Mouse (Mus musculus): ENCODE measurements around the gene A1bg. TPM values are rescaled to one million over a fixed set of nuclear protein-coding genes. Genes with fewer than 3 reads are reported as not detected.

Gene A1bg
- polyA plus RNA-seq (2011; ENCODE audit: insufficient read depth, insufficient read length, low read depth, missing spikeins) = not detected in 2 replicates

GRCm38 (mm10) chr15:60922912-60923311 lies at the start of gene A1bg:
TSS of gene A1bg (minus strand) at chr15:60923012.
- Histone ChIP-seq H3K9me3 (replicated peaks; ENCODE audit: control insufficient read depth, insufficient read depth, low read length, poor library complexity, severe bottlenecking) (no peaks in the 10 kb centered on the region), H3K27ac (ENCODE audit: insufficient read depth, low read length) (no peak within 1 kb of the TSS), H3K27me3 (ENCODE audit: control insufficient read depth, insufficient read depth, low read length, poor library complexity, severe bottlenecking) (no peaks in the 10 kb centered on the region), H3K36me3 (ENCODE audit: control insufficient read depth, insufficient read depth, low read length, poor library complexity, severe bottlenecking) (no peaks in the 10 kb centered on the region), H3K4me3 (ENCODE audit: low read depth, low read length) (no peak within 1 kb of the TSS), H3K4me1 (ENCODE audit: control insufficient read depth, insufficient read depth, low read length) (no peaks in the 10 kb centered on the region), H3K9ac (ENCODE audit: low read depth, poor library complexity, severe bottlenecking) (no peak within 1 kb of the TSS)
- TF ChIP-seq CTCF (IDR thresholded peaks at IDR 0.05; ENCODE audit: low read depth, low read length) (no peak), EP300 (IDR thresholded peaks at IDR 0.05; ENCODE audit: insufficient read depth, low read depth, low read length) (no peak), POLR2A (IDR thresholded peaks at IDR 0.05; ENCODE audit: insufficient read depth, low read length) (no peak)

GRCm38 (mm10) chr15:60968549-60968861 lies 45.7 kb upstream of the A1bg start:
- Histone ChIP-seq H3K9me3 (replicated peaks; ENCODE audit: control insufficient read depth, insufficient read depth, low read length, poor library complexity, severe bottlenecking) (no peaks in the 10 kb centered on the region), H3K36me3 (ENCODE audit: control insufficient read depth, insufficient read depth, low read length, poor library complexity, severe bottlenecking) (no peaks in the 10 kb centered on the region), H3K27ac (ENCODE audit: insufficient read depth, low read length) (no peak overlapping the region), H3K4me1 (ENCODE audit: control insufficient read depth, insufficient read depth, low read length) (no peaks in the 10 kb centered on the region), H3K27me3 (ENCODE audit: control insufficient read depth, insufficient read depth, low read length, poor library complexity, severe bottlenecking) (no peaks in the 10 kb centered on the region), H3K9ac (ENCODE audit: low read depth, poor library complexity, severe bottlenecking) (no peak overlapping the region), H3K4me3 (ENCODE audit: low read depth, low read length) (no peak overlapping the region)
- TF ChIP-seq POLR2A (IDR thresholded peaks at IDR 0.05; ENCODE audit: insufficient read depth, low read length) = no peak
- no peak for TF ChIP-seq EP300 (IDR thresholded peaks at IDR 0.05; ENCODE audit: insufficient read depth, low read depth, low read length)
- TF ChIP-seq CTCF (IDR thresholded peaks at IDR 0.05; ENCODE audit: low read depth, low read length) = no peak

GRCm38 (mm10) chr15:60967841-60968548 lies 45.2 kb upstream of the A1bg start:
- TF ChIP-seq POLR2A (IDR thresholded peaks at IDR 0.05; ENCODE audit: insufficient read depth, low read length) = no peak
- no peak for TF ChIP-seq EP300 (IDR thresholded peaks at IDR 0.05; ENCODE audit: insufficient read depth, low read depth, low read length)
- TF ChIP-seq CTCF (IDR thresholded peaks at IDR 0.05; ENCODE audit: low read depth, low read length) = no peak
- Histone ChIP-seq H3K9me3 (replicated peaks; ENCODE audit: control insufficient read depth, insufficient read depth, low read length, poor library complexity, severe bottlenecking) (no peaks in the 10 kb centered on the region), H3K27ac (ENCODE audit: insufficient read depth, low read length) (no peak overlapping the region), H3K4me3 (ENCODE audit: low read depth, low read length) (no peak overlapping the region), H3K9ac (ENCODE audit: low read depth, poor library complexity, severe bottlenecking) (no peak overlapping the region), H3K4me1 (ENCODE audit: control insufficient read depth, insufficient read depth, low read length) (no peaks in the 10 kb centered on the region), H3K27me3 (ENCODE audit: control insufficient read depth, insufficient read depth, low read length, poor library complexity, severe bottlenecking) (no peaks in the 10 kb centered on the region), H3K36me3 (ENCODE audit: control insufficient read depth, insufficient read depth, low read length, poor library complexity, severe bottlenecking) (no peaks in the 10 kb centered on the region)

GRCm38 (mm10) chr15:60925686-60926085 lies 2.9 kb upstream of the A1bg start:
- Histone ChIP-seq H3K9me3 (replicated peaks; ENCODE audit: control insufficient read depth, insufficient read depth, low read length, poor library complexity, severe bottlenecking) (no peaks in the 10 kb centered on the region), H3K4me1 (ENCODE audit: control insufficient read depth, insufficient read depth, low read length) (no peaks in the 10 kb centered on the region), H3K27ac (ENCODE audit: insufficient read depth, low read length) (no peak overlapping the region), H3K9ac (ENCODE audit: low read depth, poor library complexity, severe bottlenecking) (no peak overlapping the region), H3K27me3 (ENCODE audit: control insufficient read depth, insufficient read depth, low read length, poor library complexity, severe bottlenecking) (no peaks in the 10 kb centered on the region), H3K36me3 (ENCODE audit: control insufficient read depth, insufficient read depth, low read length, poor library complexity, severe bottlenecking) (no peaks in the 10 kb centered on the region), H3K4me3 (ENCODE audit: low read depth, low read length) (no peak overlapping the region)
- TF ChIP-seq POLR2A (IDR thresholded peaks at IDR 0.05; ENCODE audit: insufficient read depth, low read length) (no peak), EP300 (IDR thresholded peaks at IDR 0.05; ENCODE audit: insufficient read depth, low read depth, low read length) (no peak), CTCF (IDR thresholded peaks at IDR 0.05; ENCODE audit: low read depth, low read length) (no peak)

GRCm38 (mm10) chr15:60903763-60904697 lies 18.8 kb downstream of the A1bg start:
- no peak for TF ChIP-seq CTCF (IDR thresholded peaks at IDR 0.05; ENCODE audit: low read depth, low read length)
- TF ChIP-seq EP300 (IDR thresholded peaks at IDR 0.05; ENCODE audit: insufficient read depth, low read depth, low read length) = no peak
- no peak for TF ChIP-seq POLR2A (IDR thresholded peaks at IDR 0.05; ENCODE audit: insufficient read depth, low read length)
- no peak overlapping the region for H3K4me3 ChIP-seq (ENCODE audit: low read depth, low read length)
- no peaks in the 10 kb centered on the region for H3K27me3 ChIP-seq (ENCODE audit: control insufficient read depth, insufficient read depth, low read length, poor library complexity, severe bottlenecking)
- no peak overlapping the region for H3K27ac ChIP-seq (ENCODE audit: insufficient read depth, low read length)
- no peaks in the 10 kb centered on the region for H3K36me3 ChIP-seq (ENCODE audit: control insufficient read depth, insufficient read depth, low read length, poor library complexity, severe bottlenecking)
- no peak overlapping the region for H3K9ac ChIP-seq (ENCODE audit: low read depth, poor library complexity, severe bottlenecking)
- no peaks in the 10 kb centered on the region for H3K9me3 ChIP-seq (replicated peaks; ENCODE audit: control insufficient read depth, insufficient read depth, low read length, poor library complexity, severe bottlenecking)
- no peaks in the 10 kb centered on the region for H3K4me1 ChIP-seq (ENCODE audit: control insufficient read depth, insufficient read depth, low read length)

All from ES-Bruce4 (cell line).